Mouse (Mus musculus): ENCODE data around the gene Senp3.
"Not testable (repeated sequence)": the region's sequence is repeated elsewhere in the genome, so short reads cannot be mapped to it uniquely, and the experiment has no call there.

Gene Senp3

DNA sequence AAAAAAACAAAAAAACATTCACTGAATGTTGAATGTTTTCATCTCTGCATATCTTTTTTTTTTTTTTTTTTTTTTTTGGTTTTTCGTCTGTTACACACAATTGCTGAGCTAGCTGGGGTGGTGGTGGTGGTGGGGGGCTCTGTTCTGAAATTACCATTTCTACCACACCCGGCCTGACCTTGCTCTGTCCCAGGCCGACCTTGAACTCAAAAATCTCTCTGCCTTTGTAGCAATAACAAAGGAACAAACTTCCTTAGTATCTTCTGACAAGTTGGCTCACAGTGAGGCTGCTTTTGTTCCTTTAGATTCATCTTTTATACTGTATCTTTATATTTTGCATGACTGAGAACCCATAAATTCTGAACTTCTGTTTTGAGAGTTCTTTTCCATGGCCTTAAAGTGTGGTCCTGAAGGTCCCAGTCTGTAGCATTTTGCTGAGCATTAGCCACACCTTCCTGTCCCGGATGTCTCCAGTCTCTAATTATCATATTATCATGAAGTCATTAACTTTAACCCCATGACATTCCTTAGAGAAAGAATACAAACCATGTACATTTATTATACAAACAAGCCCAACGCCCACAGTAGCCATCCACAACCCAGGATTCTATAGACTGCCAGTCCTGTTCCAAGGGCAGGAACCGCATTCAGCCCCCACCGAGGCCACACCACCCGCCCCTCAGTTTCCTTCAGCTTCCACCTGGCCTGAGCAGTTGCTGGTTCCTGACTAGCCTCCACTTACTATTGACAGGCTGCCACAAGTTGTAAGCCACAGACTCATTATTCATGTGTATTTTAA lies 22.1 kb upstream of the Senp3 start:
- DNase-seq, result no peak

DNA sequence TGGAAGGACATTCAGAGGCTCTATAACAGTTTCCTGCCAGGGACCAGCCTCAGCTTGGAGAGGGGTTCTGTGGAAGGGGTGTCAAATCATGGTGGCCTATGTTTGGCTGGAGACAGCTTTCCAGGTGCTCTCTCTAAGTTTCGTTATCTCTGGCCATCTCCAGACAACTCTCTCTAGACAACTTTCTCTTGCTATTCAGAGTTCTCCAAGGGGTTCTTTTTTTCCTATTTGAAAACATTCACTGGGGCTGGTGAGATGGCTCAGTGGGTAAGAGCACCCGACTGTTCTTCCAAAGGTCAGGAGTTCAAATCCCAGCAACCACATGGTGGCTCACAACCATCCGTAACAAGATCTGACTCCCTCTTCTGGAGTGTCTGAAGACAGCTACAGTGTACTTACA lies 21.5 kb upstream of the Senp3 start:
- DNase-seq, result not testable (repeated sequence)

DNA sequence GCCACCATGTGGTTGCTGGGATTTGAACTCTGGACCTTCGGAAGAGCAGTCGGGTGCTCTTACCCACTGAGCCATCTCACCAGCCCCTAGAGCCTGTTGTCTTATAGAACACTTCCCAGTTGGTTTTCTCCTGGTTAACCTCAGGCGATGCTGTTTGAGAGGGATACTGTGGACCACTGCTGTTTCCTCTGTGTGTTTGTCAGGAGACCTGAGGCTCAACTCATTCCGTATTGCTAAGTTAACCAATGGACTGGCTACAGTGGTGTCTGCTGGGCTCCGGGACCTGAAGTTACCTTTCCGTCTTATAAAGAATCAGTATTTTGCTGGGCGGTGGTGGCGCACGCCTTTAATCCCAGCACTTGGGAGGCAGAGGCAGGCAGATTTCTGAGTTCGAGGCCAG lies 21.0 kb upstream of the Senp3 start:
- DNase-seq, result not testable (repeated sequence)

DNA sequence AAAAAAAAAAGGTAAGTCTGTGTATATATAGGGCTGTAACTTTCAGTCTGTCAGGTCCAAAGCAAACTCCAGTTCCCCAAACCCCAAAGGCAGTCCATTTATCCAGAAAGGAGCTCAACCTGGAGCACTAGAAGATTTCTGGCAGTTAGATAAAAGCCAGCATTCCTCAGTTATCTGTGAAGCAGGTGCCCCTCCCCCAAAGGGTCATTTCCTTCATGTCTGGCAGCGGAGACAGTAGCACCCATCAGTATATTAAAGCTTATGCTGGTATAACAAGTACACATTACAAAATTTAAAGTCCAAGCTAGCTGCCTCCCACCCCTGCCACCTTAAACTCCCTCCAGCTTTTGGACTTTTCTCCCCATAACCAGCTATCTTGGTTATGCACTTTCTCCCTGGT lies 17.7 kb upstream of the Senp3 start:
- DNase-seq, result no peak

DNA sequence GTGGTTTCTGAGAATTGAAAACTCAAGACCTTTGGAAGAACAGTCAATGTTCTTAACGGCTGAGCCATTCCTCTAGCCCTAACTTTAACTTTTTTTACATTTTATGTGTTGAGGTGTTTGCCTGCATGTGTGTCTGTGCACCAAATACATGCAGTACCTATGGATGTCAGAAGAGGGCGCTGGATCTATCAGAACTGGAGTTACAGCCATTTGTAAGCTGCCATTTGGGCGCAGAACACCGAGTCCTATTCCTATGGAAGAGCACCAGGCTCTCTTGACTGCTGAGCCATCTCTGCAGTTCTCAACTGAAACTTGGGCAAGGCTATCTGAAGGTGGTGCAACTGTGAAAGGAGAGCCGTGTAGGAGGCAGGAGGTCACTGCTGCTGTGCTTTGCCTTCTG lies 16.7 kb upstream of the Senp3 start:
- no peak for DNase-seq

DNA sequence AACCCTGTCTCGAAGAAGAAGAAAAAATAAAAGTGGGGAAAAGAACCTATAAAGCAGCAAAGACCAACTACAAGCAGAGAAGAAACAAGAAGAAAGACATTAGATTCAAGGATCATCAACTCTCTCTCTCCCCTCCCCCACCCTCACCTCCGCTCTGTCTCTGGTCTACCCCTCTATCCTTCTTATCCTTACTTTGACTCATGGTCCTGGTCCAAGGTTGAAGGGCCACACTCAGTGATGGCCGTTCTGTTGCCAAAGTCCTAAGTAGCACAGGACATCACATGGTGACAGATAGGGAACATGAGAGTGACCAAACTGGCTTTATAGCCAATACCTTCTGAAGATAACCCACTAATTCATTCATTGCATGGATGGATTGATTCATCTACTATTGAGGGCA lies 15.5 kb upstream of the Senp3 start:
- DNase-seq, result no peak

DNA sequence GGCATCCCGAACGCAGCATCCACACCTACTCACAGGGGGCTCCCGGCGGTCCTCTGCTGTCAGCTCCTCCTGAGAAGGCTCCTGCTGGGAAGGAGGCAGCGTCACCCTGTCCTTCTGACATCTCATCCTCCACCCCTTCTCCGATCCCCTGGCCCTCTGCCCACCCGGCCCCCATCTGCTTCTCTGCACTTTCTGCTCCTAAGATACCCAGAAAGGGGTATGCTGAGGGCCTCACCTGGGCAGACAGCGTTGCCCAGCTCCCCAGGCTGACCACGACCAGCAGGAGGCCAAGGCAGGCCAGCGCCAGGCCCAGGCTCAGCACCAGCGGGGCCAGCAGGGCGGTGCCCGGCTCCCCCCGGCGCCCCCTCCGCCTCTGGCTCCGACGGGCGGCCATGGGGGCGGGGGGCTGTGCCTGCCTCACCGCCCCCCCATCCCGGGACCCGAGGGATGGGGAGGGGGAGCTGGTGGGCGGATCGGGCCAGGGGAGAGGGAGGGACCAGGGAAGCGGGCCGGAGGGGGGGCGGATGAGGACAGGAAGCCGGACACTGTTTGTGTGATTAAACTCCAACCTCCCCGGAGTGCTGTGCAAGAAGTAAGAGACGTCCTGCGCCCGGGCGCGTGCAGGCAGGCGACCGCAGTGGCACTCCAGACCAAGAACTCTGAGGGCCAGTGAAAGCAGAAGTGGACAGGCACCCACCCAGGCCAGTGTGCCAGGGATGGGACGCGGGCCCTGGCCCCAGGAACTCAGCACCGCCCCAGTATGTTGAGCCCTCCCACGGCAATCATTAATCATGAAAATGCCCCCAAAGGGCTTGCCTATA lies 13.7 kb upstream of the Senp3 start, which contains the start of the genes Tnfsf12 and Tnfsfm13:
Tnfsf12 (minus strand) TSS at position 489 of the 821 bp plus-strand sequence.
Tnfsfm13 (minus strand) TSS at position 738 of the 821 bp plus-strand sequence.
- DNase-seq, result peak; percentile 66 to 67

DNA sequence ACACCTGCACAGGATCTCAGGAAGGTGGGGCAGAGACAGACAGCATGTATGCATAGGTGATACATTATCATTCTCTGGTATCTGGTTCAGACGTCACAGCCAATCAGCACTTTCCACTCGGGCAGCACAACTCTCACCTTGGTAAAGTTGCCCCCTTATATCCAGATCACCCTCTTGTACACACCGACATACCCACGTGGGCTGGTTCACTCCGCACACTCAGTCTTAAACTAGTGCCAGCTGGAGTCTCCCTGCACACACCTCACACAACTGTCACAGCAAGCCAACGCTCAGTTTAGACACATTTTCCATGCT lies 13.1 kb upstream of the Senp3 start:
- no peak for DNase-seq

DNA sequence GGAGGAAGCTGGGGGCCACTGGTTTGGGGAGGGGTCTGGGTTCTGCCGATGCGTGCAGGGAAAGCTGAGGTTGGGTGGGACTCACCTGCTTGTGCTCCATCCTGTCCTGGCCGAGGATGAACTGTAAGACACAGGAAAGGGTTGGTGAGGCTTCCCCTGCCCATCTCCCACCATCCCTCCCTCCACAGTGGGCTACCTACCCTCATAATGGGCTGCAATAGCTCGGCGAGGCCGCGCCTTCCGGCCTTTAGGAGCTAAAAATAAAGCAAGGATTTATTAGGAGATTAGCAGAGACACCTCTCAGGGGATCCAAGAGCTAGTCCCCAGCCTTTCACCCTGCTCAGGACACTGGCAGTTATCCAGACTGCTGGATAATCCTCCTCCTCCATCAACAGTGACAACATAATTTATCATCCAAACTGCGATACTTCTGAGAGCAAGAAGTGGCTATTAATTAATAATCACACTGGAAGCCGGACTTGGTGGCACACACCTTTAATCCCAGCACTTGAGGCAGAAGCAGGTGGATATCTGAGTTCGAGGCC lies 11.6 kb upstream of the Senp3 start:
- no peak for DNase-seq

DNA sequence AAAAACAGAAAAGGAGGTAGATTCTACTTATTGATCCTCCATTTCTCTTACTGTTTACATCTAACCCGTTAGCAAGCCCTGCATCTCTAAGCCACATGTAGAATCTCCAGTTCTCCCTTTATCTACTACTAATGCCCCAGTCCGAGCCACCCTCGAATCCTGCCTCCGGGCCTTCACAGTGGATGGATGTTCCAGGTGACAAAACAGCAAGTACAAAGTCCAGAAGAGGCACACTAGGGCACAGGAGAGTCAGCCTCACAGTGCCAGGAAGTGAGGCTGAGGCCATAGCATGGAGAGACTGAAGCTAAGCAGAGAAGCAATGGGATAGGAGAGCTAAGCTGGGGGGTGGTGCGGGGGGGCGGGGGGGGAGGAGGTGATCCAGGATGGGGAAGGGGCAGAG lies 11.0 kb upstream of the Senp3 start:
- DNase-seq, result no peak

DNA sequence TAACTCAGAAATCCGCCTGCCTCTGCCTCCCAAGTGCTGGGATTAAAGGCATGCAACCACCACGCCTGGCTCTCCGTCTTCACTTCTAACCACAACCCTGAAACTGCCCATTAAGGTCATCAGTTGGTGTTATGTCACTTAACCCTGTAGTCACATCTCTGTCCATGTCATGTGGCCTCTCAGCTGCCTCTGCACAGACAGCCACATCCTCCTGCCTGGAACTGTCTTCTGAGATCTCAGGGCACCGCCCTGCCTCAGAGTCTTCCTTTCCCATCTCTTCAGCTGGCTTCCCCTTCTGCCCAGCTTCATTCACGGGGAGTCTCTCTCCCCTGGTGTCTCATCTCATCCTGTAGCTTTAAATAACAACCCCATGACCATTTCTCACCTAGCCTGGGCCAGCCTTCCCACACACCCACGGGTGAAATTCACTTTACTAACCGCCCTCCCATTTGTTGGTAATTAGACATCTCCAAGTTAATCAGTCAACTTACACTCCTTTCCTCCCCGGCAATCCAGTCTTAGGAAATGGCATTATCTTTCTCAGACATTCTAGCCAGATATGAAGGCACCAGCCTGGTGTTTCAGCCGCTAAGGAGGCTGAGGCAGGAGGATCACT lies 10.4 kb upstream of the Senp3 start:
- no peak for DNase-seq

DNA sequence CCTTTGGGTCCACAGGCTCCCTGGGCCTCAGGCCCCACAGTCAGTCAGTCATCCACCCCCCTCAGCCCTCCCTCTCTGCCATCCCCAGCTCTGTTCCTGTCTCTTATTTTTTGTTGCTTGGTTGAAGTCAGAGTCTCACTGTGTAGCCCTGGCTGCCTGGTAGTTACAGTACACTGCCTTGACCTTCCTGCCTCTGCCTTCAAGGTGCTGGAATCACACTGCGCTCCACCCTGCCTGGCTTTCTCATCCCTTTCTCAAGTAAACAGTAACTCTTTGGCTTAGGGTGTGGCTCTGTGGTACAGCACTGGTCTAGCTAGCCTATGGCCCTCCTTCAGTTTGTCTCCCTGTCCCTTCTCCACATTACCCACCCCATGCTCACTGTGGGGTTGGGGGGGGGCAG lies 8.0 kb upstream of the Senp3 start:
- no peak for DNase-seq

DNA sequence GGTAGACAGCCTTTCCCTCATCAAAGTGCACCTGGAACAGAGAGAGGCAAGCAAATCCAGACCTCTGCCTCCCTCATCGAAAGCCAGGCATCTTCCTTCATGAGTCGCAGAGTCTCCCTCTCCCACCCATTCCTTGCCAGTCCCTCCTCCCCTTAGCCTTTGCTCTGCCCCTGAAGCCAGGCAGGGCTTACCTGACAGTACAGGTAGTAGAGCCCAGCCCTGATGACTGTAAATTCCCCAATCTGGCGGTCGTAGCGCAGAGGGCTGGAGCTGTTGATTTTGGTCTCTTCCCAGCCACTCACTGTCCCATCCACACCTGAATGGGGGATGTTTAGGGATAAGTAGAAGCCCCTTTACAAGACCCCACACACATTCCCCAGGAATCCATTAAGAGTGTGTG lies 5.2 kb upstream of the Senp3 start:
- no peak for DNase-seq

DNA sequence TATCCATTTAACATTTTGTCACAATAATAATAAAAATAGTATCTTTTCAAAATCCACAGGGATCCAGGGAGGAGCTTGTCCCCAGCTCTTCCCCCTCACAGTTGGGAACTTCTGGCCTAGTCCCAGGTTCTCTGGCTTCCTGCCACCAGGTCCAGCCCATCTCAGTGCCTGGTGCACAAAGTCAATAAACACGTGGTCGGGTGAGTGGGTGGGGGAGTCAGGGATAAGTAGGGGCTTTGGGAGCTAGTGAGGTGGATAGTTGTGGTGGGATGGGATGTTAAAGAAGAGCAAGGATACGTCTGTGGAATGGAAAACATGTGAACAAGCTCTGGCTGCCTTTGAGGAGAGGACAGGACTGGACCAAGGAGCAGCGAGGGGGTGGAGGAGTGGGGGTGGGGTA lies 4.5 kb upstream of the Senp3 start:
- peak; percentile 77 to 84 for DNase-seq

DNA sequence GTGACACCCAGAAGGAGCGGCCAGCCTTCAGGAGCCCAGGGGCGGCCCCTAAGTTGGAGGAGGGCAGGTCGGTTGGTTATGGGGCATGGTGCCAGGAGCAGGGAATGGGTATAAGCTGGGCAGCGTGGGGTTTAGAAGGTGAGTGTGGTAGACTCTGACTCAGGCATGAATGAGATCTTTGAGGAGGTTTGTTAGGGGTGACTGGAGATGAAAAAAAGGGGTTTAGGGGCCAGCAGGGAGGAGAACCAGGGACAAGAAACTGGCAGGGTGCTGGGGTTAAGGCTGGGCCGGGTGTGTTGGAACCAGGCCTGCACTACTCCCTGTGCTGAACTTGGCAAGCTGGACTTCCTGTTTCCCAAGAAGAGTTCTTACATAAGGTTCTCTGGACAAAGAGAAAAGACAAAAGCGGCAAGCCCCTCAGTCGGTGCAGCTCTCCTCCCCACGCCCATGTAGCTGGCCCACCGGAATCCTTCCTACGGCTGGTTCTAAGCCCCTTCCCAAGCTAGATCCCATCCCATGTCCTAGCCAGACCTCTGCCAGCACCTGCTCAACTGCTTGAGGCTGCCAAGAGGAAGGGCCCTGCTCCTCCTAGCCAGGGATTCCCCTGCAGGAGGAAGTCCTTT lies 3.8 kb upstream of the Senp3 start, which contains the start of gene Tnfsf13:
Tnfsf13 (minus strand) TSS at position 259 of the 623 bp plus-strand sequence.
- DNase-seq, result peak; percentile 79 to 84

DNA sequence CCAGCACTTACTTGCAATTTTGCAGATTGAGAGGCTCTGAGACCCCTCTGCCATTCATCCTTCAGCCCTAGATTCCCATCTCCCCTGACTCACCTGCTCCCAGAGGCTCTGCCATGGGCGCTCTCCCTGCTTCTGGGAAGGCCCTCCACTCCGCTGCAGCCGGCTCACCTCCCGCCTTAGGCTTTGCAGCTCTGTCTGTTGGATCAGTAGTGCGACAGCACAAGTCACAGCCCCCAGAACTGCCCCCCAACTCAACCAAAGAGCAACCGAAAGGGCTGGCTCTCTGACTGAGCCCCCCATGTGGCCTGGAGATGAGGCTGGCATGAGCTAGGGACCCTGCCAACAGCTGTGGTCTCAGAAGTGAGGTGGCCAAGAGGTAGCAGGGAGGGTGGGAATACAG lies 3.1 kb upstream of the Senp3 start:
- no peak for DNase-seq

DNA sequence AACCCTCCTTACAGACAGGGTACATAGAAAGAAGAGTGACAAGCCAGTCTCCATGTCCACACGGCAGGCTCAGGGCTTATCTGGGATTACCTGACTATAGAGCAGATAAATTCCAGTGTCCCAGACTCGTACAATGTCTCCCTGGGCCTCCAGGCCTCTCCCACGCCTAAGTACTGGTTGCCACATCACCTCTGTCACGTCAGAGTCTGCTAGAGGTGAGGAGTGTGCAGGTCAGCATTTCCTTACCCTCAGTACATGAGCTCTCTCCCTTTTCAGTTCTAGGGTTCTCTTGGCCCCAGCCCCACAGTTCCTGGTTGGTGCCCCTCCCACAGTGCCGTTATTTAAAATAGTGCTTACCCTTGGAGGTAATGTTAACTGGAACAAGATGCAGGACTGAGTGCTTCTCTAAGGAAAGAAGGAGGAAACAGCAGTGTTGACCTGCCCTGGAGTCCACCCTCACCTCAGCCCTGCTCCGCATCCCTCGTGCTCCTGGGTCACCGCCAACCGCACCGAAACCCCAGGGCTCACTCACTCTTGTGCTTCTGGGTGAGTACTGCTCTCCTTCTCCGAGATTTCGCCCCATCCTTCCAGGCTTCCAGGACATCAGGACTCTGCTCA lies 2.4 kb upstream of the Senp3 start:
- peak in 1 of 2 experiments; percentile 40 for DNase-seq

DNA sequence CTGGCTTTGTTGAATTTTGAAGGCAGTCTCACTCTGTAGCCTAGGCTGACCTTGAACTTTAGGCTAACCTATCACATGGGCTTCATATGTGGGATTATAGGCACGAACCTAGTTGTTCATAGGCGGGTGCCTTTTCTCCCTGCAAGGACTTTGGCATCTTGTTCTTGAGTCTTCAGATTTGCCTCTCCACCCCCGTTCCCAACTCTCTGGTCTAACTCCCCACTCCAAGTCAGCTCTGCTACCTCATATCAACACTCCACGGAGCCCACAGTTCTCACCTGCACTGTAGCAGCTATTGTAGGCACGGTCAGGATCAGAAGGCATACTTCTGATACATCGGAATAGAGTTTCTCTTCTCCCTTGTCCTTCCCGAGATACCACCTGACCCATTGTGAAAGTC lies 1.7 kb upstream of the Senp3 start:
- DNase-seq, result no peak

DNA sequence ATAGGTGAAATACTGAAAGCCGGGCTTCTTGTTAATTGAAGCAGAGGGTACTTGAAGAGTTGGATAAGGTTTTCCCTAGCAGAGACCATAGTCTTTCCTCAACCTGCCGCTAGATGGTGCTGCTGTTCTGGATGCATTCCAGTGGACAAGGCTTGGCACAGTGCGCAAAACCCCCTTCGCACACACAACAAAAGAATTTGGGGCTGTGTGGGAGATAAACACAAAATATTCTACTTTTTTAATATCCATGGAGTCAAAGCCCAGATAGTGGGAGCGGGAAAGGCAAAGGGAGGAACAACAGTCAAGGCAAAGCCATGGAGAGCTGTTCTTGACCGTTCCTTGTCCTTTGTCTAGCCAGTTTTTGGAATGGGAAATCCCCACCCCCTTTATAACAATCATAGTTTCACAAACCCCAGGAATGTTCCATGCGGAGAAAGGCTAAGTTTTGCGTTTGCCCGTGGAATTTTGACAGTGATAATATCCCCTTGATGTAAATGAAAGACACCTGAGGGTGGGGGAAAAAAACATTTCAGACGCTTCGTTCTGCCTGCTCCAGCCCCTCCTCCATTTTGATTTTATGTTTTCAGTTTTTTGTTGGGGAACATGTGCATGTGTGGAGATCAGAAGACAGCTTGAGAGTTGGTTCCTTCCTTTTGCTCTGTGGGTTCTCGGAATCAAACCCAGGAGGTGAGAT lies 1.1 kb upstream of the Senp3 start:
- DNase-seq, result peak; percentile 90 to 94

DNA sequence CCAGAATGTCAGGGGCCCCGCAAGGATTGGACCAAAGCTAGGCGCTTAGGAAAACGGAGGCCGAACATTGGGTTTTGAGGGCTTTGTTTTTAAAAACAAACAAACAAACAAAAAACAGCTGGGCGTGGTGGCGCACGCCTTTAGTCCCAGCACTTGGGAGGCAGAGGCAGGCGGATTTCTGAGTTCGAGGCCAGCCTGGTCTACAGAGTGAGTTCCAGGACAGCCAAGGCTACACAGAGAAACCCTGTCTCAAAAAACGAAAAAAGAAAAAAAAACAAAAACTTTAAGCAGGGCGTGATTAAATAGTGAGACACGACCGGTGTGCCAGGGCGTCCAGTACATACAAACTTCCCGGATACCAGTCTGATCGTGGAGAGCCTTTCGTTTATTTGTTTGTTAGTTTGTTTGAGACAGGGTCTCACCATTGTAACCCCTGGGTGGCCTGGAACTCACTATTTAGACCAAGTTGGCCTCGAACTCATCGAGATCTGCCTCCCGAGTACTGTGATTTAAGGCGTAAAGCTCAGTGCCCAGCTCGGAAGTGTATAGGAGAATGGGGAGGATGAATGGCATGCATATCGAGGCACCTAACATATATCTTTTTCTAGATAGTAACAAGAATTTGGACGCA lies 440 bp upstream of the Senp3 start:
- peak in 1 of 2 experiments; percentile 24 for DNase-seq
